Mouse (Mus musculus) thymus, postnatal 36 days (tissue): ENCODE data around the gene Gas2.

ENCODE experiments used
- DNase-seq, 2 experiments: peaks; one replicate each; pipeline ENCODE4 v3.0.0; 2022; ENCODE audit warnings: mixed read lengths in 2 of 2

Gene Gas2

DNA sequence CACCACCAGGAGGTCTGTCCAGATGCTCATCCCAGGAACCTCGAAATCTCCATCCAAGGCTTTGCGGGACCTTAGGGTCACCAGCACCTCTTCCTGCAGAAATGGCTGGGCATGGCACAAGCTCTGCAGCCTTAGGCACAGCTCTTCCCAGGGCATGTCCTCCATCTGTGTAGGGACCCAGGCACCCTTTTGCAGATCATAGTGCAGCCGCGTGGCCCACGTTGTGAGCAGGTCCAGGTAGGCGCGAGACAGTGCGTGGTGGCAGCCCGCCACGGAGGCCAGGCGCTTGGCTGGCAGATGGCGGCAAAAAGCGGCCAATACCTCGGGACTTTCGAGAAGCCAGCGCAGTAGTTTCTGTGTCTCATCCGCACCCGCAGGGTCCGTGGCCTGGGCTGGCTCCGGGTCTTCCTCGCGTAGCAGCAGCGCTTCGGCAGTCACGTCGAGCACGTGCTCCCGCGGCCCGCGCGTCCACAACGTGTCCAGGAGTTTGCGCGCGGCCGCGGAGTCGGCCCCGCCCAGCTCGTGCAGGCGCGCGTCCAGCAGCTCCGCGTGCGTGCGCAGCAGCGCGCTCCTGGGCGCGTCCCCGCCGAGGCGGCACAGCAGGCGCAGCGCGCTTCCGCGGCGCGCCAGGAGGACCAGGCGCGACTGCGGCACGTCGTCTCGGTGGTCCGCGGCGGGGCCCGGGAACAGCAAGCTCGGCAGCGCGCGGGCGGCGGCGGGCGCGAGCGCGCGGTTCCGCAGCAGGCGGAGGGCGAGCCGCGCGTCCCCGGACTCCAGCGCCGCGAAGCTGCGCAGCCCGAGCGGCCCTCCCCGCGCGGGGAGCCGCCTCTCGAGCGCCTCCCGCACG is at the start of gene Gas2:
Gene Gas2 (plus strand): TSS at position 766 of the 847 bp plus-strand sequence.
- DNase-seq, result peak; percentile 82 to 88

DNA sequence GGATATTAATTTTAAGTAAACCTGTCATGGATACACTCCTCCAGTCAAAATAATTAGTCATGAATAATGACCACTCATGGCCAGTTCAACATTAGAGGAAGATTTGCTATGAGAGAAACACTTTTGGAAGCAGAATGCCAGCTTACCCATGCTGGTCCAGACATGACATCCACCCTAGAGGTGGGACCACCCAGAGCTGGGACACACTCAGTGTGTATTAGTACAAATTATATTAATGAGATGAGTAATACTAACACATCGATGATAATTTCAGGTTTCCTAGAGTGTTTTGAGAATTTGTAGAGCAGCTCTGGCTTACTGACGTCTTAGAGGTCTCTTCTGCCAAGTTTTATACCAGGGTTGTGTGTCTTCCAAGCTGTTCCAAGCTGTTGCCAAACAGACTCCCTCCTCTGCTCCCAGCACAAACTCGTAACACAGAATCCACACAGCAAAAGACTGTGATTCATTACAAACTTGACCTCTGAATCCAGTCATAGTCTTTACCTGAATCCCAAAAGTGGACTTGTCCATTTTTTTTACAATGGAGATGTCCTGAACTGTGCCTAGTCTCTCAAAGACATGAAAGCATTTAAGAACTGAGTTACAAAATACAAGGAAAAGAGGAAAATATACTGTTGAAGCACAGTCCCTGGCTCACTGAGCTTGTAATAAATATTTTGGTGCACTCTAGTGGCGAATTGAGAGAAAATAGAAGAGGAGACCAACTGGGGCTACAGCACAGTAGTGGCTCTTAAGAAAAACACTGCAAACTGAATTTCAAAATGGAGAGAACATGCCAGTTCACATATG is 46.1 kb upstream of the Gas2 start:
- no peak for DNase-seq

DNA sequence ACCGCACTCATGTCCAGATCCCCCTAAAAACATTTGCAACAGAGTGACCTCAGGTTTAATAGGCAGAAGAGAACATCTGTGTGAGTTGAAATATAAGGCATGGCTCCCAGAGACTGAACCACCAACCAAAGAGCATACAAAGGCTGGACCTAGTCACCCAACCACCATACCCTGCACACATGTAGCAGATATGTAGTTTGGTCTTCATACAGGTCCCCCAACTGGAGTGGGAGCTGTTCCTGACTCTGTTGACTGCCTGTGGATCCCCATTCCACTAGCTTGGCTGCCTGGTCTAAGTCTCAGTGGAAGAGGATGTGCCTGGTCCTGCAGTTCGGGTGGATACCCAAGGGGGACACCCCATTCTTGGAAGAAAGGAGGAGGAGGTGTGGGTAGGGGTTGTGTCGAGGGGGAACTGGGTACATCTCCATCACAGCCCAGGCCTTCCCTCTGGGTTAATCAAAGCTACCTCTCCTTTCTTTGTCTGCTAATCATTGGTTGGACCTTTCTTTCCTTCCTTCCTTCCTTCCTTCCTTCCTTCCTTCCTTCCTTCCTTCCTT is 45.5 kb upstream of the Gas2 start:
- DNase-seq, result no peak

DNA sequence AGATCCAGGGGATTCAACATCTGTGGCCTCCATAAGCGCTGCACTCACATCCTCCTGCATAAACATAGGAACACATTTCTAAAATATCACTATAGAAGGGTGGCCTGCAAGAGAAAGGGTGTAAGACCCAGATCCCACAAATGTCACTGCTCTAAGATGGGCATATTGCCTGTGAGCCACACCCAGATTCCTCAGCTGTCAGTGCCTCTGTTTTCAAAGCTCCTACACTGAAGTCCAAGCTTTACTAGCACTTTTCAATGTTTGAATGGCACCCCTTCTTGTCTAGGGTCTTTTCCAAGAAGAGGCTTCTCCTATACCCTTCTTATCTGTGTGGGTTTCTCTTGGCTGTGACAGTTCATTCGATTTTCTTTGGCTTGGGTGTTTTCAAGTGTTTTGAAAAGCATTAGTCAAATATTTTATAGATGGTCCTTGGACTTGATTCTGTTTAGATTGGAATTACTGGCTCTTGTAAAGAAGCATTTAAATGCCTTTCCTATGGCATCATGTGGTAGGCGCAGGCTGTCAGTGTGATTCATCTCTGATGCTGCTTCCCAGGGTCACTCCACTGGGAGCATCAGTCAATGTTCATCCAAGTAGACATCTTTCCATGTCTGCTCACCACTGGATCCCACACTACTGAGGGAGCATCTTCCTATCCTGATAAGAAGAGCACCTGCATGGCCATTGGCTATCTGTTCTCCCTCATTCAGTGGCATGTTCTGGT is 43.4 kb upstream of the Gas2 start:
- DNase-seq, result no peak

DNA sequence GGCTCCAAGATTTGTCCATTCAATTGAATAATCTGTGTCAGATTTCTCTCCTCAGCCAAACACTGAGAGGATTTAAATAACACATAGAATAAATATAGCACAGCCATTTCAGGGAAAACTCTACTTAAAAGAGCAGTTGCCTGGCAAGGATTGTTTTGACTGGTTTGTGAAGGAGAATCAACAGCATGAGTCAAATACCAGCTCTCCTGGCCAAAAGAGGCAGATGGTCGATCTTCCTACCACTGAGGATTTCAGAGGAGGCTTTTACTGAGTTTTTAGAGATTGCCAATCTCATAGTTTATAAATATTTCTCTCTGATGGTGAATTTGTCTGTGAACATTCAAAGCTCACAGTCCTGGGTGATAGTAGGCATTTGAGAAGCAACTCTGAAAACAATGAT is 41.9 kb upstream of the Gas2 start:
- DNase-seq, result no peak

DNA sequence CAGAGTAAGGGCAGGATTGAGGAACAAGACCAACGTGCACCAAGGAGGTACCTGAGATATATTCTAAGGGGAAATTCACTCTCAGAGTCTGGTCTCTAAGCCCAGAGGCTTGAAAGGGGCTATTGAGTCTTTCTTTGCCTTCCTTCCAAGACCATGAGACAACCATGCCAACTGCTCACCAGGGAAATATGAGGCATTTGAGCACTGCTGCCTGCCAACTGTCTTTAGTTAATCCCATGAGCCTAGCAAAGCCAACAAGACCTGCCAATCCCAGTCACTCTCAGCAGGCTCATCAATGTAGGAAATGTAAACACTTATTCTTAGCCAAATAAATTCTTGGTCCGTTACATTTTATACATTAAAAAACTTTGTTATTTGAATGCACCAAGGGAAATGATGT is 40.3 kb upstream of the Gas2 start:
- no peak for DNase-seq

DNA sequence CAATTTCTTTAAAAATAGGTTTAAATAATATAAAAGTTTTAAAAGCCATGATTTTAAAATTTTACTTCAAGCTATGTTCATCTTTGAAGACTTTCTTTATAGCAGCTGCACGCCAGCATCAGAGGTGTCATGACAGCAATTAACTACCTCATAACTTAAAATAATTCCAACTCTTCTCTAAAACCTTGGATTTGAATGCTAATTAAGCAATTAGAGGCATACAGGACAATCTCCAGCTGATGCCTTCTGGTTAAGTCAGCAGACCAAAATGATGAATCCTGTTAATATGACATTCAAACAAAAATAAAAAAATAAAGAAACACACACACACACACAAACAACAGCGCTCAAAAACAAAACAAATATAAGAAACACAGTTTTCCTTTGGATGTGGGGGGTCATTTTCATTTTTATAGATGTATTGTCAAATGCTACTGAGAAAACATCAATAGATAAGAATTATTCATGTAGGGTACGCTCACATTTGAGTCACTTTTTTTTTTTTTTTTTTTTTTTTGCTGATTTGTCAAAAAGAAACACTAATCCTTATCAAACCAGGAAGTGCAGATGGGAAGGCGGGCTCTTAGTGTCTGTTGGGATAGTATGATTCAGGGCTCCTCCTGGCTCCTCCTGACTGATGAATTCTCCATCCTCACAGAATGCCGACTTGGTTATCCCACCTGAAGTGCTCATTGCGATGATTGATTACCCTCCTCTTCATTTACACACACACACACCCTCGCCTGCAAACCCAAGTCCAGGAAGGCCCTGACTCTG is 38.1 kb upstream of the Gas2 start:
- DNase-seq, result no peak

DNA sequence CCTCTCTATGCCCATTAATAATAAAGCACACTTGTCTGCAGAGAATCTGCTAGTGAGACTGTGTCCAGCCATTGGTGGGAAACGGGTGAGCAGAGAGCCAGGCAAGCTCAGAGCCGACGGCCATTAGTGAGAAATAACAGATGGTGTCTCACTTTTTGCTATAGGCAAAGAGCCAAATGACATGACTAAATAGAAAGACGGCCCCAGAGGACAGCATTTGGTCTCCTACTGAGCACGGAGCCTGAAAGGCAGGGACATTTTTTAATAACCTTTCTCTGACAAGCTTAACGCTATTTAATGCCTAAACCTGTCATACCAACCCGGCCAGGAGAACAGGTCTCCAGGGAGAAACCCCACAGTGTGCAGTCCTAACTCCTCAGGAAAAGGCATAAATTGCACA is 29.9 kb upstream of the Gas2 start:
- DNase-seq, result no peak

DNA sequence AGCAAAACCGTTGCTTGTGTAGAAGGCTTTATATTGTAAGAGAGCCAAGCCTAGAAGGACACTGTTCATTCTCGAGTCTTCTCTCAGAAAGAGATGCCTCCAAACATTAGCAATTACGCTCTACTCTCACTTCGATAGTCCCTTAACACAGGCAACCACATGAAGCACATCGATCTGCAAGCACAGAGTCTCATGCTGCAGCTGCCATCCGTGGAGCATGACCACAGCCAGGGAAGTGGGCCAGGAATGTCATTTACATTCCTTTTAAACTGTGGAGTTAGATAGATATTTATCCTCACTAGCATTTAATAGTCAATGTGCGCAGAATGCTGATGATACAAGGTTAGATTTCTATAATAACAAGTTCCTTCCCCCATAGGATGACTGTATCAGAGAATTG is 21.3 kb upstream of the Gas2 start:
- no peak for DNase-seq

DNA sequence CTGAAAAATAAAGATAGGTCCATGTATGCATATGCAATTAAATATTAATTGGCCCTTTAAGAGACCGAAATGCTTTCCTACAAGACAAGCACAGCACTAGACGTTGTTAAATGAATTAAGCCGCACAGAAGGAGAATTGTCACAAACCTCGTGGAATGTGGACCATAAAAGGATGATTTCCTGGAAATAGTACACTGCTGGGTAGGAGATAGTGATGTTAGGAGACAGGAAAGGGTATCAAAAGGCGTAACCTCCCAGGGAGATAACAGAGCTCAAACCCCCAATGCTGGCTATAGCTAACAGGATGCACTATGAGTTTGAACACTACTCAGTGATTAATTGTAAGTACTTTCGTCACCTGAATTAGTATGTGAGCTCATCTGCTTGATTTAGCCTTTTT is 10.9 kb upstream of the Gas2 start:
- DNase-seq, result no peak

DNA sequence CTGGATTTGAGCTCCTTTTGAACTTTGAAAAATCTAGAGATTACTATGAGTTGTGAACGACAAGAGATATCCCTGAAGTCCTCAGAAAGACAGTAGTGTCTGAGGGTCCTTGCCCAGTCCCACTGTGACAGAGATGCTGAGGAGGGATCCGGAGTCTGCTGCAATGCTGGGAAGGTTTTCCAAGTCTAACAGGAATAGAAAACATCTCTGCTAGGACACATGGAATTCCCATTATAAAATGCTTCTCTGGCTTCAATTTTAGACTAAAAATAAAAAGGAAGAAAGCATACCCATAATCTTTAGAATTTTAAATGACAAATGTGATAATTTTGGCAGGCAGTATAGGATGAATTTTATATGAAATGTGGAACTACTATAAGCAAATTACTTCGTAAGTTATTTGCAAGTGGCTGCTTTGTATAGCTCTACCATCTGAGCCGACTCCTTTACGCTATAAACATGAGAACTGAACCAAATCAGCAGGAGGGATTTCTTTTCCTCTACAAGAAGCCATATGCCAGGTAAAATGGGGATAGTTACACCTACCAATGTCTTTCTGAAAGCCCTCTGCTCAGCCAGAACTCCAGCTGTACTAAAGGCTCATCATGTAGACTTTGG is 9.8 kb upstream of the Gas2 start:
- no peak for DNase-seq

DNA sequence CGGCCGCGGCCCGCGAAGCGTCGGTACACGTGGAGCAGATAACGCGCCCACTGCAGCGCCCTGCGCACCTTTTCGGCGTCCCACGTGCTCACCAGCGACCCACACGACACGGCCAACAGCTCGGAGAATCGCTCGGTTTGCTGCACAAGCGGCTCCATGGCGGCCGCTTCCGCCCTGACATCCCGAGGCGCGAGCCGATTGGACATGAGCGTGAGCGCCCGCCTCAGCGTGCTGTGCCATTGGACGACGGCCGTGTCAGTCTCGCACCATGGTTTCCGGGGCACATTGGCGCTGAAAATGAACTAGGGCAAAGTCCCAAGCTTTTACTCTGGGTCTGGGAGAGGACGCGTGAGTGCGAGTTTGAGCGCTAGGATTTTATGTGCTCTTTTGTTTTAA is 280 bp downstream of the Gas2 start, which contains the start of gene Fancf:
Gene Fancf (minus strand): TSS at position 171 of the 396 bp plus-strand sequence.
- peak; percentile 96 to 98 for DNase-seq

DNA sequence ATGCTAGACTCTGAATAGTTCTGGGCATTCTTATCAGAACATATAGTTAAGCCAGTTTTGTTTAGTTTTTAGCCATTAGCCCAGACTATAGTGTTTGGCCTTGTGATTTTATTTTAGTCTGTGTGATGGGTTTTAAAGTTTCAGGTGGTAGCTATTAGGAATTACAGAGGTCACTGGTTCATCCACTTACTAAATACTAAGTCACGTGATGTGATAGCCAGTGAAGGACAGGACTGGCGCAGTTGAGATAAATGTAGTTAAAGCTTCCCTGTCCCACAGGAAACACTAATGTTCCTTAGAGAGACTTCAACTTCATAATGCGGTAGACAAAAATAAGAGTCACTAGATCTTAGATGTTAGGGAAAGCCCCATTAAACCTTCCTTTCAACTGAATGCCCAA is 1.0 kb downstream of the Gas2 start:
- no peak for DNase-seq

DNA sequence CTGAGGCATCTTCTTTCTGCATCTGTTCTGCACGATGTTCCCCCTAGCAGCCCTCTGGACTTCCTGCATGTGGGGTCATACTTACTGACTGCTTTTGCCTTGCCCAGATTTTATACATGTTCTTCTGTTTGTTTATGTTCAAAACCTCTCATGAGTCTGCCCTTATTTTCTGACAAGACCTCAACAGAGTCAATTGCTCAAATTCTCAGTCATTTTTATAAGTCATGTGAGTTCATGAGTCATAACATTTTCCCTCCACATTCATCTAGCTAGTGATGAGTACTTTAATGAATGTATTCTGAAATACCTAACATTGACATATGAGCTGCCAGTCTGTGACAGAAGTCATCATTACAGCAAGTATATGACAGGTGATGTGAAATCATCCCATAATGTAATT is 3.5 kb downstream of the Gas2 start:
- DNase-seq, result no peak

DNA sequence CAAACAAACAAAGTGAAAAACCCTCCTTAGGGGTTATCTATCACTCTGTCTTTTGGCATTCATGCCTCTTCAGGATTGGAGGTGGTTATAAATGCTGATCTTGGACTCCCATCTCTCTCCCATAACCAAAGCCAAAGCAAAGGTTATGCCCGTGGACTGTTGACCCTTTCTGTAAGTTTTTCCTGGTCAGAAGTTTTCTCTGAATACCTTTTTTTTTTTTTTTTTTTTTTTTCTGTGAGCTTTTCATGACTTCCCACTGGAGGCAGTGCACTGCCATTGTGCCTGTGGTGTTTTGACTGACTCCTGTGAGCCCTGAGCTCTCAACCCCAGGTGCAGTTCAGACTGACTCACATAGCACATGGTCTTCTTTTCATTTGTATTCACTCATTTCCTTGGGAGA is 6.2 kb downstream of the Gas2 start:
- DNase-seq, result no peak

DNA sequence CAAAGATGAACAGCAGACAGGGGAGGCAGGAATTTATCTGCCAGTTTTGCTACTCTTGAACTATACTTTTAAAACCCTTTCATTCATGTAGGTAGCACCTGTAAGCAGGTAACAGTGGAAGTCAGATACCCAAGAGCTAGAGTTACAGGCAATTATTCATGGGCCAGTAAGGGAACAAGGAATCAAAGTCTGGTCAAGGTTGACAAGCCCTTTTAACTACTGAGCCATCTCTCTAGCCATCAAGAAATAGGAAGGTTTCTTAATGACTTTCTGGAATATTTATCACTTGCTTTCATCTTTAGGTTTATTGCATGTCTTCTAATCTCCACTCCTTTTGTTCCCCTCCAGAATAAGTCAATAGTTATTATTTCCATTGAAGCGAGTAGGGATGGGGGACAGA is 10.2 kb downstream of the Gas2 start:
- DNase-seq, result no peak

DNA sequence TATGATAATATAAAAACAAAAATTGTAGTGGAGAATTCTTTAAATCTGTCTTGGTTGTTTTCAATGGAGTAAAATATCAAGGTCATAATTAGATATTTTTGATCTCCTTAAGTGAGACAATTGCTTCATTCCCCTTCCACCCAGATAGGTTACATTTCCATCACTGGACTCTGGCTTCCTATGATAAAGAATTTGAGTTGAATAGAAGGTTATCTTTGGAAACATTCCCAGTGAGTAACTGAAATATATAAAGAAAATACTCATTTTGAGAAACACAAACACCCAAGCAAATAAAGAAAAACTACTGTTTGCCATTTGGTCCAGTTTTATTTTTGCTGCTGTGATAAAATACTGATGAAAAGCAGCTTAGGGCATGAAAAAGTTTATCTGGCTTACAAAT is 10.8 kb downstream of the Gas2 start:
- no peak for DNase-seq

DNA sequence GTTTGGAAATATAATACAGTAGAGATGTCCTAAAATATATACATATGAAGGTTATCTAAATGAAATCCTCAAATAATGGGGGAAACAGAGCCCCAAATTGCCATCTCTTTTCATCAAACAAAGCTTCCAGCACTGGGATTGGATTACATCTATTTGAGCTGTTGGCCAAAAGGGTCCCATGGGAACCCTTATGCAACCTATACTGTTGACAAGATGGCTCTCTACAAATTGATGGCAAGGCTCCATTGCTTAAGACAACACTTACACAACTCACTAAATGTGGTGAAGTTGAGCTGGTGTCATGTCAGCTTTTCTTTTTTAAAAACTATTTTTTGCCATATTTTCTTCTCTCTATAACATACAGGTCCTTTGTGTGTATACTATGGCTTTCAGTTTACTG is 14.5 kb downstream of the Gas2 start:
- DNase-seq, result no peak

DNA sequence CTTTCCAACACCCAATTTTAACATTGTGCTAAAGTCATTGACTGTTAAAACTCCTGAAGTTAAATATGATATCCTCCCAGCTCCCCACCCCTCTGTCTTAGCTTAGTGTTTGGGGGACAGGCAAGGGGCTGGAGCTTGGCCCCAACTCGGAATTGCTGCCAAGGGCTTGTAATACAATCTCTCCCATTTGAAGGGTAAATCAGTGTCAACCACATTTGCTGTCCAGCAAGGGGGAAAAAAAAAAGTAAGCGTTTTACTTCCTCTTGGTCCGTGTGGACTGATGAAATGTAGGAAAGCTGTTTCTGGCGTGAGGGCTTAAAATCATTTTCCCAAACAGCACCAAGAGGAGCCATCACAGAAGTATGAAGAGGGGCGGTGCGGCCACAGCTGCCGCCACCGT is 16.9 kb downstream of the Gas2 start:
- no peak for DNase-seq

DNA sequence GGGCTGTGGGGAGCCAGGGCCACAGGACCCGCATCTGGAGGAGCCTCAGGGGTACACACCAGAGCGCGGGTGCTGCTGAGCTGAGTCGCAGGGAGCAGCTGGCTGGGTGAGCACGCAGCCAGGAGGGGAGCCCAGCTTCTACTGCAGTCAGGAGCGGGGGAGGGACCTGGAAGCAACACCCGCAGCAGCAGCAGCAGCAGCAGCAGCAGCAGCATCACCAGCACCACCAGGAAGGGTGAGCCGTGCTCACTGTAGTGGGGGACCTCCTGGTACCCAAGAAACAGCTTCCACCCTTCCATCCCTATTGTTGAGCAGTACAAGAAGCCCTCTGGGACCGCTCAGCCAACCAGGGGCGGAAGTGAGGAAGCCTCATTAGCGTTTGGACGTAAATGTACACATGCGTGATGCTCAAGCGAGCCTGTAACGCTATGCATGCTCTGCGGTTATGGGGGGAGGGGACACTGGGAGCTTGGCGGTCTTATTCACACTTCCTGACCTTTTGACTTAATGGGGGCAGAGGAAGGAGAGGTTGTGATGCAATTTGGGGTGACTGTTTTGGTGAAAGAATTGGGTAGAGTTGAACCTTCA is 17.4 kb downstream of the Gas2 start:
- peak; percentile 45 to 55 for DNase-seq

DNA sequence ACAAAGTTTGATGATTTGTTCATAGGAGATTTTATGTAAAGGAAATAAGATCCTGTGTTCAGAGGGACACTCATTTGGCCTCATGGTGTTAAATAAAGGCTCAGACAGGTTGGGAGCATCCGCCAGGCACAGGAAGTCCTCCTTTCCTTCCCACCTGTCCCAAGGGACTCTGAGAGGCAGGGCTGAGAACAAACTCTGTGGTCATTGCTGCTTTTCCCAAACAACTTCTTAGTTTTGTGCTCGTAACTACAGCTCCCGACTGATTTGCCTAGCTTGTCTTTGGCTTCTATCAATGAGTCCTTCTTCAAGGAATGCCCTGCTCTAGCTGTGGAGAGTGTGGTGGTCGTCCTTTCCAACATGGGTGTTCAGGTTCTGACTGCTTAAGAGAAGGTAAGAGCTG is 18.3 kb downstream of the Gas2 start:
- DNase-seq, result no peak
